Mouse (Mus musculus) liver, adult 2 months (tissue): ENCODE measurements at regions not wholly inside any gene's neighbourhood (a gene's known extent, or its start where the extent isn't known, plus 50 kb on each side); places are given as distances from the start of the nearest gene placed in this dataset.

Experiments
- DNase-seq: peaks from one replicate; pipeline ENCODE4 v3.0.0-alpha.2; 2011; ENCODE audit warnings: low read depth, low spot score; ENCODE audit errors: extremely low read depth
- H3K27ac ChIP-seq: fragments of 200-500 bp; replicated peaks from 2 replicates; pipeline ENCODE4 v1.5.1; 2012; ENCODE audit warnings: low read depth, mild to moderate bottlenecking, control low read depth, inconsistent platforms, low read length; ENCODE audit not compliant: insufficient read depth
- H3K27me3 ChIP-seq: fragments of 200-500 bp; 2 replicates; pipeline ENCODE4 v1.6.1; 2012; ENCODE audit warnings: mild to moderate bottlenecking, moderate library complexity, low read length, inconsistent platforms; ENCODE audit not compliant: control insufficient read depth, insufficient read depth
- H3K36me3 ChIP-seq: fragments of 200-500 bp; 2 replicates; pipeline ENCODE4 v1.6.1; 2012; ENCODE audit warnings: low read length, inconsistent platforms; ENCODE audit not compliant: control insufficient read depth, insufficient read depth
- H3K4me1 ChIP-seq: fragments of 200-500 bp; 2 replicates; pipeline ENCODE4 v1.6.1; 2011; ENCODE audit warnings: low read length; ENCODE audit not compliant: control insufficient read depth, insufficient read depth
- H3K4me3 ChIP-seq: fragments of 200-500 bp; 2 replicates; pipeline ENCODE4 v1.5.1; 2011; ENCODE audit warnings: low read depth, mild to moderate bottlenecking, control low read depth, low read length, moderate library complexity; ENCODE audit not compliant: insufficient read depth
- H3K79me2 ChIP-seq: fragments of 200-500 bp; 2 replicates; pipeline ENCODE4 v1.6.1; 2012; ENCODE audit warnings: inconsistent platforms, mild to moderate bottlenecking, low read length, moderate library complexity; ENCODE audit not compliant: control insufficient read depth, insufficient read depth
- H3K9ac ChIP-seq: fragments of 200-500 bp; 2 replicates; pipeline ENCODE4 v1.6.1; 2012; ENCODE audit warnings: low read depth, mild to moderate bottlenecking, control low read depth, inconsistent platforms, low read length
- CTCF ChIP-seq: fragments of 200-500 bp; IDR thresholded peaks from 2 replicates; pipeline ENCODE4 v1.5.1; 2011; ENCODE audit warnings: low read depth, low read length, control low read depth
- POLR2A ChIP-seq: fragments of 200-500 bp; IDR thresholded peaks from 2 replicates; pipeline ENCODE4 v1.6.1; 2011; ENCODE audit warnings: low read length, control low read depth; ENCODE audit not compliant: insufficient read depth; ENCODE audit errors: extremely low read depth
- WGBS: fragments of 180-500 bp; shearing (Covaris S2); methylation state at CpG from one replicate; pipeline ENCODE4 v1.1.7; 2018; 5-methylcytosine and 5-hydroxymethylcytosine counted together

- WGBS = 94% methylated on average over 7 of the region's 7 CpGs
- no peaks in the 10 kb centered on the region for H3K36me3 ChIP-seq
- no peak overlapping the region for H3K4me3 ChIP-seq
- H3K27me3 ChIP-seq = no peaks in the 10 kb centered on the region
- no peak overlapping the region for H3K27ac ChIP-seq
- TF ChIP-seq POLR2A = no peak
- TF ChIP-seq CTCF = no peak
- no peak for DNase-seq
- H3K79me2 ChIP-seq = no peaks in the 10 kb centered on the region
- H3K9ac ChIP-seq = no peak overlapping the region
- H3K4me1 ChIP-seq = peaks cover 1% of the 10 kb centered on the region; the same call in 1 of the 2 replicates
Measured at GRCm38 (mm10) chr10:111757689-111758088, 214.8 kb upstream of the Krr1 start.

- 87% methylated on average over 3 of the region's 3 CpGs for WGBS
Measured at GRCm38 (mm10) chr10:111759505-111759904, 213.0 kb upstream of the Krr1 start.

DNA sequence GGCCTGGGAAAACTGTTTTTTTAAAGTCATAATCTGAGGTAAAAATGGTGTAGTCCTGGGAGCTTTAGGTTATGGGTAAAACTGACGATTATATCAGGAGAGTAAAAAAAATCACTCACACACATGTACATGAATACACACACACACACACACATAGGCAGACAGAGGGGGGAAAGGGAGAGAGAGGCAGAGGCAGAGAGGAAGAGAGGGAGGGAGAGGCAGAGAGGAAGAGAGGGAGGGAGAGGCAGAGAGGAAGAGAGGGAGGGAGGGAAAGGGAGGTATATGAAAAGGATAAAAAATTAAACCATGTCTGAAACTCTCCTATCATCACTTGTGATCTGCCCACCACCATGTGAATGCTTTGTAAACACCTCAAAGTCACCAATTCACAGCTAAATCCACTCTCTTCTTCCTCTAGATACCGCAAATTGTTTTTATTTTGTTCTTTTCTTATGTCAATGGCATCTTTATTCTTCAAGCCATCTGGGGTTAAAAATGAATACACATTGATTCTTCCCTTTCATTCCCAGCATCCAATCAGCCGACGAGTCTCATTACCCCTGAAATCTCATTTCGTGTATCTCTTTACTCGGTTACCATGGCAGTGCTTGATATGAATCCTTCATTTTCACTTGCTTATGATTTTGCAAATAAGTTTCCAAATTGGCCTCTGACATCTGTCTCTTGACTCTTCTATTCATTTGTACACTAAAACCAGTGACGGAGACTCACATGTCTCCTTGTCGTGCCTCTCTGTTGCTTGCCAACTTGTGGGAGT, 209.5 kb upstream of the Krr1 start:
- Histone ChIP-seq H3K9ac (no peak overlapping the region), H3K27ac (no peak overlapping the region), H3K36me3 (no peaks in the 10 kb centered on the region), H3K79me2 (no peaks in the 10 kb centered on the region), H3K27me3 (no peaks in the 10 kb centered on the region), H3K4me1 (no peaks in the 10 kb centered on the region), H3K4me3 (no peak overlapping the region)
- 92% methylated on average over 8 of the region's 8 CpGs for WGBS
- no peak for DNase-seq
- no peak for TF ChIP-seq CTCF
- TF ChIP-seq POLR2A = no peak

More at GRCm38 (mm10) chr10:111759505-111759904, 213.0 kb upstream of the Krr1 start:
- Histone ChIP-seq H3K4me3 (no peak overlapping the region), H3K4me1 (peaks cover 1% of the 10 kb centered on the region; the same call in 1 of the 2 replicates), H3K79me2 (no peaks in the 10 kb centered on the region), H3K27me3 (no peaks in the 10 kb centered on the region), H3K36me3 (no peaks in the 10 kb centered on the region), H3K27ac (no peak overlapping the region), H3K9ac (no peak overlapping the region)
- no peak for DNase-seq
- TF ChIP-seq CTCF = no peak
- no peak for TF ChIP-seq POLR2A

- H3K4me3 ChIP-seq = no peak overlapping the region
- H3K36me3 ChIP-seq = no peaks in the 10 kb centered on the region
- H3K9ac ChIP-seq = no peak overlapping the region
- no peaks in the 10 kb centered on the region for H3K27me3 ChIP-seq
- TF ChIP-seq CTCF = no peak
- TF ChIP-seq POLR2A = no peak
- no peak overlapping the region for H3K27ac ChIP-seq
- H3K4me1 ChIP-seq = peaks cover 1% of the 10 kb centered on the region; the same call in 1 of the 2 replicates
- H3K79me2 ChIP-seq = no peaks in the 10 kb centered on the region
- 92% methylated on average over 7 of the region's 7 CpGs for WGBS
- DNase-seq = no peak
Measured at GRCm38 (mm10) chr10:111767011-111767720, 205.3 kb upstream of the Krr1 start.

GRCm38 (mm10) chr10:111767813-111768455, 204.5 kb upstream of the Krr1 start:
- WGBS = 93% methylated on average over 14 of the region's 14 CpGs
- Histone ChIP-seq H3K36me3 (no peaks in the 10 kb centered on the region), H3K27ac (no peak overlapping the region), H3K27me3 (no peaks in the 10 kb centered on the region), H3K4me3 (no peak overlapping the region), H3K79me2 (no peaks in the 10 kb centered on the region), H3K4me1 (peaks cover 1% of the 10 kb centered on the region; the same call in 1 of the 2 replicates), H3K9ac (no peak overlapping the region)
- TF ChIP-seq CTCF = no peak
- TF ChIP-seq POLR2A = no peak
- DNase-seq = no peak
